Mouse (Mus musculus): ENCODE data around the gene Iqsec1. TPM values are rescaled to one million over a fixed set of nuclear protein-coding genes. Genes with fewer than 3 reads are reported as not detected.

Iqsec1 gene
- polyA plus RNA-seq, 1 experiment = 90.9 TPM

- Histone ChIP-seq H3K9me3 (no peaks in the 10 kb centered on the region), H3K4me1 (peaks cover 78% of the 10 kb centered on the region), H3K36me3 (replicated peaks; ENCODE audit: low read length) (peaks cover 57% of the 10 kb centered on the region), H3K4me3 (replicated peaks) (no peak overlapping the region), H3K27me3 (replicated peaks) (no peaks in the 10 kb centered on the region)
- no peak for TF ChIP-seq GATA1 (IDR thresholded peaks at IDR 0.05; ENCODE audit: borderline replicate concordance, low read length)
- no peak for TF ChIP-seq FLI1 (IDR thresholded peaks at IDR 0.05; ENCODE audit: low read length)
Measured at GRCm38 (mm10) chr6:90720201-90720600, 268.3 kb downstream of the Iqsec1 start.

GRCm38 (mm10) chr6:90719402-90719801 is 269.1 kb downstream of the Iqsec1 start:
- Histone ChIP-seq H3K9me3 (no peaks in the 10 kb centered on the region), H3K36me3 (replicated peaks; ENCODE audit: low read length) (peaks cover 52% of the 10 kb centered on the region), H3K4me3 (replicated peaks) (no peak overlapping the region), H3K4me1 (peaks cover 83% of the 10 kb centered on the region), H3K27me3 (replicated peaks) (no peaks in the 10 kb centered on the region)
- TF ChIP-seq GATA1 (IDR thresholded peaks at IDR 0.05; ENCODE audit: borderline replicate concordance, low read length) = no peak
- TF ChIP-seq FLI1 (IDR thresholded peaks at IDR 0.05; ENCODE audit: low read length) = no peak

- Histone ChIP-seq H3K9me3 (no peaks in the 10 kb centered on the region), H3K4me3 (replicated peaks) (no peak overlapping the region), H3K36me3 (replicated peaks; ENCODE audit: low read length) (peaks cover 49% of the 10 kb centered on the region), H3K4me1 (peaks cover 86% of the 10 kb centered on the region), H3K27me3 (replicated peaks) (no peaks in the 10 kb centered on the region)
- TF ChIP-seq GATA1 (IDR thresholded peaks at IDR 0.05; ENCODE audit: borderline replicate concordance, low read length) (no peak), FLI1 (IDR thresholded peaks at IDR 0.05; ENCODE audit: low read length) (no peak)
Measured at GRCm38 (mm10) chr6:90718477-90718876, 270.0 kb downstream of the Iqsec1 start.

- H3K27me3 ChIP-seq (replicated peaks) = no peaks in the 10 kb centered on the region
- no peaks in the 10 kb centered on the region for H3K9me3 ChIP-seq
- TF ChIP-seq FLI1 (IDR thresholded peaks at IDR 0.05; ENCODE audit: low read length) (no peak), GATA1 (IDR thresholded peaks at IDR 0.05; ENCODE audit: borderline replicate concordance, low read length) (no peak)
- H3K4me3 ChIP-seq (replicated peaks) = no peak overlapping the region
- peaks cover 93% of the 10 kb centered on the region for H3K4me1 ChIP-seq
- peaks cover 48% of the 10 kb centered on the region for H3K36me3 ChIP-seq (replicated peaks; ENCODE audit: low read length)
Measured at GRCm38 (mm10) chr6:90717711-90718110, 270.8 kb downstream of the Iqsec1 start.

- no peaks in the 10 kb centered on the region for H3K9me3 ChIP-seq
- peak overlapping the region; percentile 96 for H3K4me3 ChIP-seq (replicated peaks)
- H3K27me3 ChIP-seq (replicated peaks) = no peaks in the 10 kb centered on the region
- peaks cover 94% of the 10 kb centered on the region for H3K4me1 ChIP-seq
- no peak for TF ChIP-seq GATA1 (IDR thresholded peaks at IDR 0.05; ENCODE audit: borderline replicate concordance, low read length)
- no peak for TF ChIP-seq FLI1 (IDR thresholded peaks at IDR 0.05; ENCODE audit: low read length)
- H3K36me3 ChIP-seq (replicated peaks; ENCODE audit: low read length) = peaks cover 46% of the 10 kb centered on the region
Measured at GRCm38 (mm10) chr6:90716853-90717252, 271.6 kb downstream of the Iqsec1 start.

- Histone ChIP-seq H3K27me3 (replicated peaks) (no peaks in the 10 kb centered on the region), H3K9me3 (no peaks in the 10 kb centered on the region), H3K4me1 (peaks cover 94% of the 10 kb centered on the region), H3K36me3 (replicated peaks; ENCODE audit: low read length) (peaks cover 46% of the 10 kb centered on the region), H3K4me3 (replicated peaks) (peak overlapping the region; percentile 96)
- TF ChIP-seq GATA1 (IDR thresholded peaks at IDR 0.05; ENCODE audit: borderline replicate concordance, low read length) (no peak), FLI1 (IDR thresholded peaks at IDR 0.05; ENCODE audit: low read length) (no peak)
Measured at GRCm38 (mm10) chr6:90716066-90716704, 272.3 kb downstream of the Iqsec1 start.

GRCm38 (mm10) chr6:90715245-90715905 is 273.1 kb downstream of the Iqsec1 start:
- TF ChIP-seq GATA1 (IDR thresholded peaks at IDR 0.05; ENCODE audit: borderline replicate concordance, low read length) (no peak), FLI1 (IDR thresholded peaks at IDR 0.05; ENCODE audit: low read length) (no peak)
- Histone ChIP-seq H3K36me3 (replicated peaks; ENCODE audit: low read length) (peaks cover 46% of the 10 kb centered on the region), H3K27me3 (replicated peaks) (no peaks in the 10 kb centered on the region), H3K9me3 (no peaks in the 10 kb centered on the region), H3K4me3 (replicated peaks) (peak overlapping the region; percentile 96), H3K4me1 (peaks cover 94% of the 10 kb centered on the region)

- Histone ChIP-seq H3K27me3 (replicated peaks) (no peaks in the 10 kb centered on the region), H3K36me3 (replicated peaks; ENCODE audit: low read length) (peaks cover 45% of the 10 kb centered on the region), H3K4me1 (peaks cover 96% of the 10 kb centered on the region), H3K9me3 (no peaks in the 10 kb centered on the region), H3K4me3 (replicated peaks) (no peak overlapping the region)
- no peak for TF ChIP-seq GATA1 (IDR thresholded peaks at IDR 0.05; ENCODE audit: borderline replicate concordance, low read length)
- no peak for TF ChIP-seq FLI1 (IDR thresholded peaks at IDR 0.05; ENCODE audit: low read length)
Measured at GRCm38 (mm10) chr6:90713650-90714049, 274.8 kb downstream of the Iqsec1 start.

GRCm38 (mm10) chr6:90712486-90713480 is 275.7 kb downstream of the Iqsec1 start:
- H3K4me1 ChIP-seq = peaks cover 96% of the 10 kb centered on the region

More at GRCm38 (mm10) chr6:90712486-90713480, 275.7 kb downstream of the Iqsec1 start:
- Histone ChIP-seq H3K27me3 (replicated peaks) (no peaks in the 10 kb centered on the region), H3K9me3 (no peaks in the 10 kb centered on the region), H3K36me3 (replicated peaks; ENCODE audit: low read length) (peaks cover 48% of the 10 kb centered on the region), H3K4me3 (replicated peaks) (no peak overlapping the region)
- TF ChIP-seq GATA1 (IDR thresholded peaks at IDR 0.05; ENCODE audit: borderline replicate concordance, low read length) (no peak), FLI1 (IDR thresholded peaks at IDR 0.05; ENCODE audit: low read length) (no peak)

Data from megakaryocyte, embryonic 14.5 days (primary cell).